In genomic region chr3:36467632-36468031, GRCm38 (mm10) we compare ENCODE assay signal across 16 mouse cellular contexts. TPM values are rescaled to one million over a fixed set of nuclear protein-coding genes. Genes with fewer than 3 reads are reported as not detected.
DNase-seq lines count a peak whose midpoint lies in the region; ATAC-seq and TF ChIP-seq lines count a peak whose summit lies in the region.
"Had no signal": no experiment of that assay in that cellular context is flagged by ENCODE, and none has a peak within 500 bp of the region (broad histone marks: within the 10 kb centered on the region; RNA-seq: fewer than 3 reads in every experiment).

No protein-coding gene starts in this region.

- H3K9me3 ChIP-seq in forebrain, embryonic 13.5 days (replicated peaks): no peaks in the 10 kb centered on the region
- H3K9me3 ChIP-seq: hindbrain, embryonic 10.5 days; limb, embryonic 15.5 days; stomach, embryonic 15.5 days had no signal

- no peak for TF ChIP-seq CTCF in olfactory bulb, adult 2 months (IDR thresholded peaks at IDR 0.05; ENCODE audit: insufficient read depth, low read depth, low read length)

- no peak overlapping the region for H3K4me3 ChIP-seq in olfactory bulb, adult 2 months (ENCODE audit: insufficient read depth, low read depth, low read length)
- no peak overlapping the region for H3K4me3 ChIP-seq in forebrain, embryonic 13.5 days
- H3K4me3 ChIP-seq: hindbrain, embryonic 10.5 days; limb, embryonic 15.5 days; stomach, embryonic 15.5 days had no signal

- H3K9ac ChIP-seq in forebrain, embryonic 13.5 days: no peak overlapping the region
- H3K9ac ChIP-seq: limb, embryonic 15.5 days; stomach, embryonic 15.5 days had no signal

- peak; percentile 78 for DNase-seq in adrenal gland, adult 2 months
- DNase-seq in adrenal gland, postnatal 4 days (ENCODE audit: low spot score in 2 of 2): no peak
- peak; percentile 53 for DNase-seq in lung, postnatal 36 days
- DNase-seq in lung, postnatal 25 days (ENCODE audit: low spot score): no peak
- DNase-seq in adrenal gland, postnatal 14 days: peak; percentile 60
- DNase-seq in spleen, postnatal 36 days (ENCODE audit: low spot score in 2 of 2): no peak
- DNase-seq: B cell, adult 2 months; embryo, embryonic 11 days; heart, adult 18-20 months; kidney, adult 9 months had no signal

- WGBS in olfactory bulb, adult 2 months: 54% methylated on average over 7 of the region's 7 CpGs
- WGBS in forebrain, embryonic 13.5 days: 92% methylated on average over 7 of the region's 7 CpGs

- H3K27me3 ChIP-seq in forebrain, embryonic 13.5 days: no peaks in the 10 kb centered on the region
- H3K27me3 ChIP-seq: limb, embryonic 15.5 days; stomach, embryonic 15.5 days had no signal

- no peaks in the 10 kb centered on the region for H3K36me3 ChIP-seq in forebrain, embryonic 13.5 days (ENCODE audit: poor library complexity, severe bottlenecking)
- H3K36me3 ChIP-seq: hindbrain, embryonic 10.5 days; stomach, embryonic 15.5 days had no signal

- TF ChIP-seq POLR2A in olfactory bulb, adult 2 months (IDR thresholded peaks at IDR 0.05; ENCODE audit: insufficient read depth, low read depth, low read length): no peak

- H3K27ac ChIP-seq in olfactory bulb, adult 2 months (ENCODE audit: insufficient read depth, low read depth, low read length): peak overlapping the region; percentile 41; the same call in 1 of the 2 replicates
- H3K27ac ChIP-seq in forebrain, embryonic 13.5 days: no peak overlapping the region
- H3K27ac ChIP-seq: hindbrain, embryonic 10.5 days; limb, embryonic 15.5 days; stomach, embryonic 15.5 days had no signal

- H3K4me1 ChIP-seq in olfactory bulb, adult 2 months (ENCODE audit: control insufficient read depth, insufficient read depth, low read length): peaks cover 9% of the 10 kb centered on the region
- H3K4me1 ChIP-seq in forebrain, embryonic 13.5 days: no peaks in the 10 kb centered on the region
- H3K4me1 ChIP-seq: hindbrain, embryonic 10.5 days; stomach, embryonic 15.5 days had no signal

- no peak for ATAC-seq in forebrain, embryonic 13.5 days
- ATAC-seq: forebrain, embryonic 16.5 days had no signal

- no peak overlapping the region for H3K4me2 ChIP-seq in forebrain, embryonic 13.5 days
- H3K4me2 ChIP-seq: limb, embryonic 15.5 days; stomach, embryonic 15.5 days had no signal

RNA-seq across cellular contexts. Expression of gene Anxa5, which starts 8.1 kb away (rescaled TPM):
- total RNA-seq in adrenal gland, adult 2 months (2021): 100 to 1,000 TPM; 670 to 728 TPM
- 1,175 and 1,314 TPM in 2 replicates for polyA plus RNA-seq in adrenal gland, adult 2 months (2012; rRNA removed)
- 100 to 1,000 TPM; 338 to 365 TPM for total RNA-seq in adrenal gland, postnatal 4 days (2021)
- 409 and 424 TPM in 2 replicates for total RNA-seq in adrenal gland, postnatal 14 days (2021)
- polyA plus RNA-seq in olfactory bulb, adult 2 months (2012; ENCODE audit: insufficient read depth, insufficient read length, low replicate concordance, missing spikeins): not detected in 2 replicates
- 45.4 and 50.5 TPM in 2 replicates for polyA plus RNA-seq in forebrain, embryonic 13.5 days (2015; fragmentation: Nextera tagmentation; extraction: Ambion mirVana)

RNA-seq across cellular contexts. Expression of gene 1810062G17Rik, which starts 8.1 kb away (rescaled TPM):
- total RNA-seq in adrenal gland, adult 2 months (2021): 1 to 10 TPM; 1.4 to 2.2 TPM
- 1.9 and 2.0 TPM in 2 replicates for polyA plus RNA-seq in adrenal gland, adult 2 months (2012; rRNA removed)
- 1 to 10 TPM; 2.8 to 3.5 TPM for total RNA-seq in adrenal gland, postnatal 4 days (2021)
- total RNA-seq in adrenal gland, postnatal 14 days (2021): 0.78 and 1.7 TPM in 2 replicates
- not detected in 2 replicates for polyA plus RNA-seq in olfactory bulb, adult 2 months (2012; ENCODE audit: insufficient read depth, insufficient read length, low replicate concordance, missing spikeins)
- 0.18 and 0.39 TPM in 2 replicates for polyA plus RNA-seq in forebrain, embryonic 13.5 days (2015; fragmentation: Nextera tagmentation; extraction: Ambion mirVana)
- total RNA-seq: heart, adult 18-20 months had no signal
- polyA plus RNA-seq: forebrain, embryonic 16.5 days had no signal

RNA-seq across cellular contexts. Expression of gene Gm11549, which starts 54.0 kb away (rescaled TPM):
- total RNA-seq in adrenal gland, adult 2 months (2021): under 1 TPM in 1 of 2 experiments, not detected in 1; 0.52 TPM
- polyA plus RNA-seq in adrenal gland, adult 2 months (2012; rRNA removed): 0.09 and 0.12 TPM in 2 replicates
- under 1 TPM; 0.37 to 0.53 TPM for total RNA-seq in adrenal gland, postnatal 4 days (2021)
- 0.23 TPM in 1 of 2 replicates, not detected in the other for total RNA-seq in adrenal gland, postnatal 14 days (2021)
- not detected in 2 replicates for polyA plus RNA-seq in olfactory bulb, adult 2 months (2012; ENCODE audit: insufficient read depth, insufficient read length, low replicate concordance, missing spikeins)
- 0.57 and 0.63 TPM in 2 replicates for polyA plus RNA-seq in forebrain, embryonic 13.5 days (2015; fragmentation: Nextera tagmentation; extraction: Ambion mirVana)
- total RNA-seq: heart, adult 18-20 months had no signal

Comparison
In these comparisons a context has a peak if more than half of its experiments do, and no peak if none do; other contexts are left out.
1. DNase-seq: peak in adrenal gland, adult 2 months (single experiment), lung, postnatal 36 days (single experiment) and adrenal gland, postnatal 14 days (single experiment); none in adrenal gland, postnatal 4 days (0 of 2), lung, postnatal 25 days (single experiment) and spleen, postnatal 36 days (0 of 2).